Mouse (Mus musculus) liver, embryonic 14.5 days (tissue): ENCODE results near the gene Ankrd49.

Experiments used
- CTCF ChIP-seq: IDR thresholded peaks from 2 replicates; pipeline ENCODE4 v1.5.1; 2016; ENCODE audit warnings: antibody characterized with exemption, low read depth, control low read depth
- EP300 ChIP-seq: IDR thresholded peaks from 2 replicates; pipeline ENCODE4 v1.6.1; 2016; ENCODE audit warnings: antibody characterized with exemption, low read depth

DNA sequence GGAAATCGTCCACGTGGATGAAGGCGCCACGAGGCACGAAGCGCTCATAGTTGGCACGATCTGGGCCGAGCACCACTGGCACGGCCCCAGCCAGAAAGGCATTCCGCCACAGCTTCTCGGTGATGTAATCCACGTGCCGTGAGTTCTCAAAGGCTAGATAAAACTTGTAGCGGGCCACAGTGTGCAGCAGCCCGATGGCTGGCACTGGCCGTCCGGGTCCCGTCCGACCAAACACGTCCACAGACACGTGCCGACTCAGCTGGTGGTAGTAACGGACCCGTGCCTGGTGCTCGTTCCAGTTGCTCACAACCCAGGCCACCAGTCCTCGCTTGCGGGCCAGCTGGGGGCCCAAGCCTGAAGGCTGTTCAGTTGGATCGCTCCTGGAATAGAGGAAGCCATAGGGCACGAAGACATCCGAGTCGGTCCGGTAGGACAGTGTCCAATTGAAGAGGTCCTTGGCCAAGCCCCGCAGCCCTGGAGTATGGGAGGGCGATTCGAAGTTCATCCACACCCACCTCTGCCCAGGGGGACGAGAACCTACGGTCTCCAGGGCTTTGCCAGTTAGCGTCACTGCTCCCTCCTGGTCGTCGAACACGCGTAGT, 33.7 kb downstream of the Ankrd49 start:
- TF ChIP-seq CTCF (no peak), EP300 (no peak)
